Mouse (Mus musculus): ENCODE results near the gene Coro2b. TPM values are rescaled to one million over a fixed set of nuclear protein-coding genes. Genes with fewer than 3 reads are reported as not detected.

The Coro2b gene
- polyA plus RNA-seq, 1 experiment from 2014 or later: 41.5 TPM

GRCm38 (mm10) chr9:62553366-62553940 lies 16.6 kb upstream of the Coro2b start:
- no peaks in the 10 kb centered on the region for H3K9me3 ChIP-seq
- H3K4me2 ChIP-seq: no peak overlapping the region
- WGBS: 36% methylated on average over 7 of the region's 7 CpGs
- H3K27me3 ChIP-seq: no peaks in the 10 kb centered on the region
- ATAC-seq (ENCODE audit: low read depth): no peak
- H3K27ac ChIP-seq (replicated peaks): no peak overlapping the region
- H3K36me3 ChIP-seq: no peaks in the 10 kb centered on the region
- H3K4me1 ChIP-seq (replicated peaks): peaks cover 26% of the 10 kb centered on the region
- no peak overlapping the region for H3K9ac ChIP-seq
- no peak overlapping the region for H3K4me3 ChIP-seq

DNA sequence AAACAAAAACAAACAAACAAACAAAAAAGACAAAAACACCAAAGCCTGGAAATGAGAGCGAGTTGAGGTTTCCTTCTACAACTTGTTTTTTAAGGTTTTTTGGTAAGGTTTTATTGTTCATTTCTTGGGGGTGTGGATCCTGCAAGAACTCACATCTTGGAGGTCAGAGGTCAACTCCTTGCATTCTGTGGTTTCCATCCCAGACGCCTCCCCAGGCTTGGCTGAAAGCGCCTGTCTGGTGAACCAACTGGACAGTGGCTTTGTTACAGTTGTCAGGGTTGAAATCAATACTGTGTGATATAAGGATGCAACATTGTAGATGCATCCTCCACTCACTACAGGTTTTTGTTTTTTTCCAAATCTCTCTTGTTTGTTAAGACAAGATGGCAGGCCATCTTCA lies 14.7 kb upstream of the Coro2b start:
- ATAC-seq (ENCODE audit: low read depth): no peak
- H3K4me1 ChIP-seq (replicated peaks): peaks cover 26% of the 10 kb centered on the region
- H3K27ac ChIP-seq (replicated peaks): no peak overlapping the region
- H3K4me2 ChIP-seq: no peak overlapping the region
- no peaks in the 10 kb centered on the region for H3K27me3 ChIP-seq
- H3K4me3 ChIP-seq: no peak overlapping the region
- no peaks in the 10 kb centered on the region for H3K36me3 ChIP-seq
- H3K9ac ChIP-seq: no peak overlapping the region
- H3K9me3 ChIP-seq: no peaks in the 10 kb centered on the region
- 75% methylated on average over 3 of the region's 3 CpGs for WGBS

GRCm38 (mm10) chr9:62550661-62551093 lies 13.8 kb upstream of the Coro2b start:
- WGBS: 45% methylated on average over 11 of the region's 11 CpGs
- no peak for ATAC-seq (ENCODE audit: low read depth)
- H3K27me3 ChIP-seq: no peaks in the 10 kb centered on the region

DNA sequence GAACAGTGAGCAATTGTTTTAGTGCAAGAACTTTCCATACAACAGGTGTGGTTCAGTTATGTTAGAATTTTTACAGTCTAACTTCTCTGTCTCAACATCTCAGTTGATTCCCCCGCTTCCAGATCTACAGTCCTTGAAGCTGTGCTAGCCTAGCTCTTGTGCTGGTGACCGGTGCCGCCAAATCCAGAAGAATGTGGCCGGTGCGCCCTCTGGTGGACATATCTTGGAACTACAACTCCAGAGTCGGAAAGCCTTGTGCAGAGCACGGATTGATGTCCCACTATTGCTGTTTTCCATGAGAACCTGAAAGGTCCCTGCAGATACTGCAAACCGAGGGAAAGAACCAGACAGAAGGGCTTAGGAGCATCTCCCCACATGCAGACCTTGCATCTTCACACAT lies 13.0 kb upstream of the Coro2b start:
- H3K36me3 ChIP-seq: no peaks in the 10 kb centered on the region
- H3K9ac ChIP-seq: no peak overlapping the region
- H3K4me3 ChIP-seq: no peak overlapping the region
- ATAC-seq (ENCODE audit: low read depth): peak; percentile 30; the same call in 1 of the 2 replicates
- no peak overlapping the region for H3K4me2 ChIP-seq
- no peaks in the 10 kb centered on the region for H3K9me3 ChIP-seq
- H3K27ac ChIP-seq (replicated peaks): no peak overlapping the region
- H3K4me1 ChIP-seq (replicated peaks): peaks cover 26% of the 10 kb centered on the region
- H3K27me3 ChIP-seq: no peaks in the 10 kb centered on the region
- 4% methylated on average over 8 of the region's 8 CpGs for WGBS

More at GRCm38 (mm10) chr9:62550661-62551093, 13.8 kb upstream of the Coro2b start:
- no peaks in the 10 kb centered on the region for H3K36me3 ChIP-seq
- no peak overlapping the region for H3K4me2 ChIP-seq
- peaks cover 26% of the 10 kb centered on the region for H3K4me1 ChIP-seq (replicated peaks)
- no peak overlapping the region for H3K27ac ChIP-seq (replicated peaks)
- no peak overlapping the region for H3K4me3 ChIP-seq
- no peak overlapping the region for H3K9ac ChIP-seq
- H3K9me3 ChIP-seq: no peaks in the 10 kb centered on the region

- ATAC-seq (ENCODE audit: low read depth): no peak
- Histone ChIP-seq H3K27me3 (no peaks in the 10 kb centered on the region), H3K9me3 (no peaks in the 10 kb centered on the region), H3K4me2 (no peak overlapping the region), H3K4me1 (replicated peaks) (peaks cover 27% of the 10 kb centered on the region), H3K27ac (replicated peaks) (no peak overlapping the region), H3K36me3 (no peaks in the 10 kb centered on the region), H3K9ac (no peak overlapping the region), H3K4me3 (no peak overlapping the region)
- WGBS: 59% methylated on average over 3 of the region's 3 CpGs
These were observed 10.6 kb upstream of the Coro2b start for GRCm38 (mm10) chr9:62547476-62547875.

DNA sequence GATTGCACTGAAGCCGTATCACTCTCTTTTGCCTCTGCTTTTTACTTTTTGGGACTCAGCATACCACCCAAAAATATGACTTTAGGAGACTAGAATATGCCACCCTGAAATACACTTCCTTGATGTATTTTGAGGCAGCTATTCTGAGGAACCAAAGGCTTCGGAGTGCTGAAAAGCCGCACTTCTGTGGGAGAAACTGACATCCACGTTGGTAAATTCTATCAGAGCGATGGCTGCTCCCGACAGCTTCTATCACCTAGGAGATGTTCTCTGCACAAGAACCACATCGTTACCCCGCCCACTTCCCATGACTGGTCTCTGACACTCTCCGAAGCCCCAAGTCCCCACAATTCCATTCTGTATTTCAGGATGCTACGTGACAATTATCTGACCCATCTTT lies 8.0 kb upstream of the Coro2b start:
- H3K4me2 ChIP-seq: no peak overlapping the region
- H3K9me3 ChIP-seq: no peaks in the 10 kb centered on the region
- H3K4me1 ChIP-seq (replicated peaks): peaks cover 48% of the 10 kb centered on the region
- no peaks in the 10 kb centered on the region for H3K36me3 ChIP-seq
- H3K27ac ChIP-seq (replicated peaks): peak overlapping the region; percentile 42; the same call in 1 of the 2 replicates
- no peak overlapping the region for H3K4me3 ChIP-seq
- no peak overlapping the region for H3K9ac ChIP-seq
- H3K27me3 ChIP-seq: no peaks in the 10 kb centered on the region
- WGBS: 50% methylated on average over 10 of the region's 10 CpGs
- ATAC-seq (ENCODE audit: low read depth): no peak

GRCm38 (mm10) chr9:62543878-62544277 lies 7.0 kb upstream of the Coro2b start:
- Histone ChIP-seq H3K4me1 (replicated peaks) (peaks cover 57% of the 10 kb centered on the region), H3K4me2 (no peak overlapping the region), H3K4me3 (no peak overlapping the region), H3K27ac (replicated peaks) (no peak overlapping the region), H3K27me3 (no peaks in the 10 kb centered on the region), H3K9me3 (no peaks in the 10 kb centered on the region), H3K36me3 (no peaks in the 10 kb centered on the region), H3K9ac (no peak overlapping the region)
- WGBS: 91% methylated on average over 4 of the region's 4 CpGs
- no peak for ATAC-seq (ENCODE audit: low read depth)

DNA sequence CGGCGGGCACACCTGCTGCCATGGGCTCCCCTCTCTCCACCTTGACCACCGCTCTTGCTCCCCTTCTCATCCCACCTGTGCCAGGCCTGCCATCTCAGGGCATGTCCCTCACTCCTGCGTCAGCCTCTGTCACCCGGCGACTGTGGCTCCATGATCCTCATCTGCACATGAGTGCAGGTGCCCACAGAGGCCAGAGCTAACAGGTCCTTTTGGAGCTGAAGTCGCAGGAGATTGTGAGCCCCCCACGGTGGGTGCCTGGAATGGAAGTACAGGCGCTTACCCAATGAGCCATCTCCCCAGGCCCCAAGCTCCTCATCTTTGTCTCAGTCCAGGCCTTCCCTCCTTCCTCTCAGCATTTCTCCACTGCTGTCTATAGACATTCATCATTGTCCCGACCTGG lies 4.8 kb upstream of the Coro2b start:
- Histone ChIP-seq H3K27ac (replicated peaks) (peak overlapping the region; percentile 77), H3K9ac (no peak overlapping the region), H3K4me3 (no peak overlapping the region), H3K27me3 (no peaks in the 10 kb centered on the region), H3K9me3 (no peaks in the 10 kb centered on the region), H3K4me2 (no peak overlapping the region), H3K36me3 (no peaks in the 10 kb centered on the region), H3K4me1 (replicated peaks) (peaks cover 76% of the 10 kb centered on the region)
- WGBS: 61% methylated on average over 10 of the region's 10 CpGs
- ATAC-seq (ENCODE audit: low read depth): no peak

GRCm38 (mm10) chr9:62541182-62541581 lies 4.3 kb upstream of the Coro2b start:
- Histone ChIP-seq H3K9ac (no peak overlapping the region), H3K9me3 (no peaks in the 10 kb centered on the region), H3K27me3 (no peaks in the 10 kb centered on the region), H3K27ac (replicated peaks) (peak overlapping the region; percentile 77), H3K4me1 (replicated peaks) (peaks cover 77% of the 10 kb centered on the region), H3K36me3 (no peaks in the 10 kb centered on the region), H3K4me3 (no peak overlapping the region), H3K4me2 (no peak overlapping the region)
- 33% methylated on average over 8 of the region's 8 CpGs for WGBS
- peak; percentile 4; the same call in 1 of the 2 replicates for ATAC-seq (ENCODE audit: low read depth)

- Histone ChIP-seq H3K9ac (no peak overlapping the region), H3K4me1 (replicated peaks) (peaks cover 82% of the 10 kb centered on the region)
These were observed 3.9 kb upstream of the Coro2b start for GRCm38 (mm10) chr9:62540736-62541135.

DNA sequence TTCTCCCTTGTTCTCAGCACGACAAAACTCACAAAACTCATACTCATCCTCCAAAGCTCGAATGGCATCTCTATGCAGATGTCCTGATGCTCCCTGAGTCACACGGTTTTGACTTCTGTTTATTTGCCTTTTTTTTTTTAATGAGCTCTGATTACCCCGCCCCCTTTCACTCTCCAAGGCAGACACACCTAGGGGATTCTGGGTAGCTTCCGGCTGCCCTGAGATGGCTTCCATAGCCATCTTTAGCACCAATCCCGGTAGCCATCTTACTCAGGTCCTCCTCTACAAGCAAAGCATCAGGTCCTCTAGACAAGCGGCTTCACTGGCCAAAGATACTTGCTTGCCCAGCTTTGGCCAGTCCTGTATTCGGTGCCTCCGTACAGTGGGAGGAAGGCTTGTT lies 3.3 kb upstream of the Coro2b start:
- Histone ChIP-seq H3K27ac (replicated peaks) (peak overlapping the region; percentile 77), H3K4me2 (no peak overlapping the region), H3K4me1 (replicated peaks) (peaks cover 85% of the 10 kb centered on the region), H3K4me3 (no peak overlapping the region), H3K9me3 (no peaks in the 10 kb centered on the region), H3K9ac (no peak overlapping the region), H3K27me3 (no peaks in the 10 kb centered on the region), H3K36me3 (no peaks in the 10 kb centered on the region)
- no peak for ATAC-seq (ENCODE audit: low read depth)
- 82% methylated on average over 9 of the region's 9 CpGs for WGBS

More at GRCm38 (mm10) chr9:62540736-62541135, 3.9 kb upstream of the Coro2b start:
- Histone ChIP-seq H3K27ac (replicated peaks) (peak overlapping the region; percentile 77), H3K27me3 (no peaks in the 10 kb centered on the region), H3K4me2 (0 out of 2 replicates have a peak overlapping the region, but pooled peaks have one; percentile 0), H3K36me3 (no peaks in the 10 kb centered on the region), H3K9me3 (no peaks in the 10 kb centered on the region), H3K4me3 (no peak overlapping the region)
- peak; percentile 13; the same call in 1 of the 2 replicates for ATAC-seq (ENCODE audit: low read depth)
- WGBS: 28% methylated on average over 10 of the region's 10 CpGs

DNA sequence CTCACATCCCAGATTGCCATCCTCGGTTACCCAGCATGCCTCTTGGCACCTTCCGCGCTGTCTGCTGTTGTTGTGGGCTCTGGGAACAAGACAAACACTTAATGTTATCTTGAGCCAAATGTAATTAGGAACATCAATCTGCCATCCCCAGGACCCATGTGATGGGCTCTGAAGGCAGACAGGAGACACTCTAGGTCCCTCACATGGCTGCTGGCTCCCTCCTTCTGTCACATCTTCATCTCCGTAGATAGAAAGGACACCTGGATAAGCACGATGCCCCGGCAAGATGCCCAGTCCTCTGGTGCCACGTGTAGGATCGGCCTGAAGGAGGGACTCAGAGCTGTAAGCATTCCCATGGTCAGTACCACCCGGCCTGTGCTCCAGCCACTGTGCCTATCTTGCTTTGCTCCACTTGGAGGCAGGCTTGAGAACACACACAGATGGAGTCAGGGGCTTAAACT lies 2.4 kb upstream of the Coro2b start:
- H3K36me3 ChIP-seq: no peaks in the 10 kb centered on the region
- WGBS: 75% methylated on average over 9 of the region's 9 CpGs
- H3K4me2 ChIP-seq: no peak overlapping the region
- H3K9me3 ChIP-seq: no peaks in the 10 kb centered on the region
- peaks cover 85% of the 10 kb centered on the region for H3K4me1 ChIP-seq (replicated peaks)
- H3K9ac ChIP-seq: no peak overlapping the region
- H3K4me3 ChIP-seq: no peak overlapping the region
- H3K27ac ChIP-seq (replicated peaks): no peak overlapping the region
- no peaks in the 10 kb centered on the region for H3K27me3 ChIP-seq
- no peak for ATAC-seq (ENCODE audit: low read depth)

GRCm38 (mm10) chr9:62537941-62538340 lies 1.1 kb upstream of the Coro2b start:
- no peaks in the 10 kb centered on the region for H3K36me3 ChIP-seq
- H3K27ac ChIP-seq (replicated peaks): peak overlapping the region; percentile 98; the same call in 1 of the 2 replicates
- H3K4me1 ChIP-seq (replicated peaks): peaks cover 91% of the 10 kb centered on the region
- H3K4me3 ChIP-seq: no peak overlapping the region
- no peak overlapping the region for H3K4me2 ChIP-seq
- no peaks in the 10 kb centered on the region for H3K27me3 ChIP-seq
- no peak overlapping the region for H3K9ac ChIP-seq
- ATAC-seq (ENCODE audit: low read depth): no peak
- WGBS: 72% methylated on average over 6 of the region's 6 CpGs
- H3K9me3 ChIP-seq: no peaks in the 10 kb centered on the region
